Mouse (Mus musculus) hindbrain, embryonic 10.5 days (tissue): ENCODE measurements at regions not wholly inside any gene's neighbourhood (a gene's known extent, or its start where the extent isn't known, plus 50 kb on each side); places are given as distances from the start of the nearest gene placed in this dataset.

Source experiments
- DNase-seq: peaks from one replicate; pipeline ENCODE4 v3.0.0-alpha.2; 2017; ENCODE audit warnings: low spot score
- H3K27ac ChIP-seq: fragments of 300-500 bp; sonication (generic); 2 replicates; pipeline ENCODE4 v1.5.1; 2016; ENCODE audit warnings: mild to moderate bottlenecking, moderate library complexity
- H3K27me3 ChIP-seq: fragments of 300-500 bp; sonication (generic); 2 replicates; pipeline ENCODE4 v1.6.1; 2016; ENCODE audit warnings: mild to moderate bottlenecking; ENCODE audit not compliant: poor library complexity, insufficient read depth, severe bottlenecking
- H3K36me3 ChIP-seq: fragments of 300-500 bp; sonication (generic); 2 replicates; pipeline ENCODE4 v1.6.1; 2016; ENCODE audit warnings: mild to moderate bottlenecking, moderate library complexity
- H3K4me1 ChIP-seq: fragments of 300-500 bp; sonication (generic); replicated peaks from 2 replicates; pipeline ENCODE4 v1.6.1; 2016; ENCODE audit warnings: mild to moderate bottlenecking
- H3K4me3 ChIP-seq: fragments of 300-500 bp; sonication (generic); 2 replicates; pipeline ENCODE4 v1.5.1; 2016; ENCODE audit warnings: mild to moderate bottlenecking, moderate library complexity
- H3K9me3 ChIP-seq: fragments of 300-500 bp; sonication (generic); 2 replicates; pipeline ENCODE4 v1.6.1; 2016; ENCODE audit warnings: mild to moderate bottlenecking, moderate library complexity
- WGBS: fragments of 180-500 bp; shearing (Covaris S2); methylation state at CpG from one replicate; pipeline ENCODE4 v1.1.7; 2016; 5-methylcytosine and 5-hydroxymethylcytosine counted together

GRCm38 (mm10) chr1:69277428-69277827, 169.6 kb upstream of the Erbb4 start:
- Histone ChIP-seq H3K36me3 (no peaks in the 10 kb centered on the region), H3K27ac (no peak overlapping the region), H3K4me3 (no peak overlapping the region), H3K27me3 (no peaks in the 10 kb centered on the region), H3K4me1 (no peaks in the 10 kb centered on the region), H3K9me3 (no peaks in the 10 kb centered on the region)
- DNase-seq: no peak
- WGBS: 71% methylated on average over 4 of the region's 4 CpGs

DNA sequence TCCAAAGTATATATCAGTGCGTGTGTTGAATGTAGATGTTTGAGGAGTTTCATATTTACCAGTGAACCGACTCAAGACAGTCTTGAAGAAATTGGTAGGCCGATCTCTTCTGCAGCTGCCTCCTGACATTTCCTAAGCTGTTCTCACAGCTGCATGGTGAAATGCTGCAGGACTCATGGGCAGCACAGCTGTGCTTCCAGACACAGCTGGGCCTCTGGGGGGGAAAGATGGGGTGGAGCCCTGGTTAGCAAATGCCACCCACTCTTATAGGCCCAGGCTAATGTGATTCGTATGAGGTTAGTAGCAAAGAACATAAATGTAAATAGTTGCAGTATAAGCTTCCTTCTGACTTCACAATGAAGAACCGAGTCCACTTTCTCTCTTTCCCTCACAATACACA, 139.8 kb upstream of the Erbb4 start:
- H3K9me3 ChIP-seq: no peaks in the 10 kb centered on the region
- H3K4me1 ChIP-seq: no peaks in the 10 kb centered on the region
- no peaks in the 10 kb centered on the region for H3K27me3 ChIP-seq
- no peak overlapping the region for H3K4me3 ChIP-seq
- no peak overlapping the region for H3K27ac ChIP-seq
- no peaks in the 10 kb centered on the region for H3K36me3 ChIP-seq
- 86% methylated on average over 5 of the region's 5 CpGs for WGBS
- DNase-seq: no peak

DNA sequence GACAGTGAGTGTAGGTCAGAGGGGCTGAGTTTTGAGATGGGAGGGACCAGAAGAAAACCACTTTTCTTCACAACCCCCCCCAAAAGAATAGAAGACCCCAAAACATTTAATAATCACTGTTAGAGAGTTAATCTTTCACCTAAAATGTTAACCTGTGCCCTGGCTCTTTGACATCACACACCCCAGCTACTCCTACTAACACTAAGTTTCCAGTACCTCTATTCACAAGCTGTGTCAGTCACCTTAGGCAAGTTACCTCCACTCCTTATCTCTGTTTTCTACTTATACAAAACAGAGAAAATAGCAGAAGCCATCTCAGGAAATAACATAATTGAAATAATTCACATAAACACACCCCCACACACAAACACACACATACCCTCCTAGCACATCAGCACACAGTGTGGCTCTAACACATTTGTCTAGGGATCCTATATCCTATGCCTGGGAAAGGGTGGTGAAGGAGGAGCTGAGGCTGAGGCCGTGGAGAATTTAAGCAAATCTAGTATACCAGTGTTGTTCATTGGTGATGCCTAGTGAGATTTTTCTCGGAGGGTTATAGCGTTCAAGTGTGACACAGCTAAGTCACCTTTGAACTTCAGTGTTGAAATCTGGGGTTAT, 134.5 kb upstream of the Erbb4 start:
- Histone ChIP-seq H3K36me3 (no peaks in the 10 kb centered on the region), H3K4me3 (peak overlapping the region; percentile 39), H3K27me3 (no peaks in the 10 kb centered on the region), H3K27ac (peak overlapping the region; percentile 79), H3K9me3 (no peaks in the 10 kb centered on the region), H3K4me1 (no peaks in the 10 kb centered on the region; the same call in 1 of the 2 replicates)
- no peak for DNase-seq
- 76% methylated on average over 3 of the region's 3 CpGs for WGBS

- 22% methylated on average over 11 of the region's 11 CpGs for WGBS
- H3K27ac ChIP-seq: peak overlapping the region; percentile 79
These were observed 133.8 kb upstream of the Erbb4 start for GRCm38 (mm10) chr1:69241502-69242214.

GRCm38 (mm10) chr1:69227864-69228263, 120.0 kb upstream of the Erbb4 start:
- Histone ChIP-seq H3K4me1 (no peaks in the 10 kb centered on the region), H3K36me3 (no peaks in the 10 kb centered on the region), H3K27me3 (no peaks in the 10 kb centered on the region), H3K27ac (no peak overlapping the region), H3K4me3 (no peak overlapping the region), H3K9me3 (no peaks in the 10 kb centered on the region)
- DNase-seq: no peak

More at GRCm38 (mm10) chr1:69241502-69242214, 133.8 kb upstream of the Erbb4 start:
- Histone ChIP-seq H3K4me1 (no peaks in the 10 kb centered on the region; the same call in 1 of the 2 replicates), H3K9me3 (no peaks in the 10 kb centered on the region), H3K36me3 (no peaks in the 10 kb centered on the region), H3K4me3 (peak overlapping the region; percentile 39), H3K27me3 (no peaks in the 10 kb centered on the region)
- DNase-seq: peak; percentile 70

- 88% methylated on average over 1 of the region's 1 CpGs for WGBS
- no peak for DNase-seq
- H3K27ac ChIP-seq: no peak overlapping the region
- no peaks in the 10 kb centered on the region for H3K36me3 ChIP-seq
- H3K4me1 ChIP-seq: no peaks in the 10 kb centered on the region
- no peak overlapping the region for H3K4me3 ChIP-seq
- no peaks in the 10 kb centered on the region for H3K27me3 ChIP-seq
- no peaks in the 10 kb centered on the region for H3K9me3 ChIP-seq
These were observed 105.1 kb upstream of the Erbb4 start for GRCm38 (mm10) chr1:69212896-69213500.

DNA sequence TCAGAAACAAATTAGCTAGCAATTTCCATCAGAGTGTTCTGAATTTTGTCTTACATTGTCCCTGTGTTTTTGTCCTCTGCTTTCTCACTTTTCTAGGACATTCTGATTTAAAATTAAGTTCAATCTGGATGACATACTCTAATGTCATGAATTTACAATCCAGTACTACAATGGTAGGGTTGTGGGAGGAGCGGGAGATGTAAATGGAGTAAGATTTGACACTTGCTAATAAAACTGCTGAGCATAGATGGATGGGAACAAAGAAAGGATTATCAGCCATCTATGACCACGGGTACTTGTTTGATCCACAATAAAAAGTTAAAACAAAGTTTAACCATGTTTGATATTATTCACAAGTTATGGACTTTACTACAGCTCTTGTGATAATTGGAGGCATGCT, 94.9 kb upstream of the Erbb4 start:
- Histone ChIP-seq H3K36me3 (no peaks in the 10 kb centered on the region), H3K4me3 (no peak overlapping the region), H3K9me3 (no peaks in the 10 kb centered on the region), H3K27ac (no peak overlapping the region), H3K27me3 (no peaks in the 10 kb centered on the region), H3K4me1 (no peaks in the 10 kb centered on the region)
- 81% methylated on average over 2 of the region's 2 CpGs for WGBS
- no peak for DNase-seq

DNA sequence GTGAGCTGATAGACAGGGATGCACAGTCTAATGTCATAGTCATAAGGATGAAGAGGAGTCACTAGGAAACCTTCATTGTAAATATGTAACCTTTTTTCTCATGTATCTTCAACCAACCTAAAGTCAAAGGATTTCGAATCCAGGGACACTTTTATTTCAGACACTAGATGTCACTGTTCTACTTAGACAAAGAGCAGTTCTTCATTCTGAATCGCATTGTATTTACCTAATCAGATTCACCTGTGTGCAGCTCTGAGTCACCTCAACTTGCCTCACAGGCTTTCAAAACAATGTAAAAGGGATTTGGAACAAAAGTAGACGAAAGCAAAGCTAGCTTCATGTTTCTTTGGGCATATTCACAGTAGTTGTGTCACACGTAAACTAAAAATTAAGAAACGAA, 57.3 kb upstream of the Erbb4 start:
- WGBS: 60% methylated on average over 5 of the region's 5 CpGs
- Histone ChIP-seq H3K4me1 (no peaks in the 10 kb centered on the region), H3K36me3 (no peaks in the 10 kb centered on the region), H3K9me3 (no peaks in the 10 kb centered on the region), H3K27me3 (no peaks in the 10 kb centered on the region), H3K27ac (no peak overlapping the region), H3K4me3 (no peak overlapping the region)
- no peak for DNase-seq
